In the genomic region with DNA sequence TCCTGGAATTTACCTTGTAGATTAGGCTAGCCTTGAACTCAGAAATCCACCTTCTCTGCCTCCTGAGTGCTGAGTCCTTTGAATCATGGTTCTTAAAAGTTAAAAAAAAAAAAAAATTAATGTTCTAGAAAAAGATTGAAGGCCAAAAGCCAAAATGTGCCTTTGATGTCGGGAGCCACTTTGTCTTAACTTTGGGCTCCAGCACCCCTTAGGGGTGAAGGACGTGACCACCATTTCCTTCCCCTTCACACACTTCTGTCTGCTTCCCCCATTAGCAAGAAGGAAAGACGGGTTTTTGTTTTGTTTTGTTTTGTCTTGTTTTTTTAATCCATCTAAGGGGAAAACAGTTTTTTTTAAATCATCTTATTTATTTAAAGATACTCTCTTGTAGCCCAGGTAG, we compare ENCODE assay signal across 9 mouse cellular contexts. TPM values are rescaled to one million over a fixed set of nuclear protein-coding genes. Genes with fewer than 3 reads are reported as not detected.
DNase-seq lines count a peak whose midpoint lies in the region; ATAC-seq and TF ChIP-seq lines count a peak whose summit lies in the region.
"Had no signal": no experiment of that assay in that cellular context is flagged by ENCODE, and none has a peak within 500 bp of the region (broad histone marks: within the 10 kb centered on the region; RNA-seq: fewer than 3 reads in every experiment).

No protein-coding gene starts in this region.

- no peak overlapping the region for H3K4me3 ChIP-seq in heart, embryonic 10.5 days
- no peak overlapping the region for H3K4me3 ChIP-seq in lung, postnatal 0 days (ENCODE audit: low read depth, low read length)
- no peak overlapping the region for H3K4me3 ChIP-seq in embryonic facial prominence, embryonic 15.5 days (replicated peaks)
- H3K4me3 ChIP-seq: forebrain, embryonic 12.5 days had no signal

- peak overlapping the region; percentile 80 for H3K27ac ChIP-seq in heart, embryonic 10.5 days
- H3K27ac ChIP-seq in lung, postnatal 0 days (ENCODE audit: low read length), result peak overlapping the region; percentile 84
- peak overlapping the region; percentile 83 for H3K27ac ChIP-seq in embryonic facial prominence, embryonic 15.5 days (replicated peaks)

- no peak for ATAC-seq in lung, postnatal 0 days
- no peak for ATAC-seq in embryonic facial prominence, embryonic 15.5 days (ENCODE audit: insufficient number of reproducible peaks, low FRiP score, low TSS enrichment, low read depth)

- H3K4me1 ChIP-seq in heart, embryonic 10.5 days, result peaks cover 68% of the 10 kb centered on the region
- peaks cover 32% of the 10 kb centered on the region for H3K4me1 ChIP-seq in lung, postnatal 0 days (ENCODE audit: insufficient read depth, low read depth, low read length)
- peaks cover 47% of the 10 kb centered on the region for H3K4me1 ChIP-seq in embryonic facial prominence, embryonic 15.5 days

- TF ChIP-seq CTCF in lung, postnatal 0 days (IDR thresholded peaks at IDR 0.05), result no peak

- H3K9ac ChIP-seq in lung, postnatal 0 days (replicated peaks; ENCODE audit: low read depth), result no peak overlapping the region
- H3K9ac ChIP-seq in embryonic facial prominence, embryonic 15.5 days, result no peak overlapping the region
- H3K9ac ChIP-seq: forebrain, embryonic 12.5 days had no signal

- H3K27me3 ChIP-seq in heart, embryonic 10.5 days (ENCODE audit: insufficient read depth, poor library complexity, severe bottlenecking), result no peaks in the 10 kb centered on the region
- H3K27me3 ChIP-seq in lung, postnatal 0 days (replicated peaks; ENCODE audit: insufficient read depth, low read length), result no peaks in the 10 kb centered on the region
- H3K27me3 ChIP-seq in embryonic facial prominence, embryonic 15.5 days, result no peaks in the 10 kb centered on the region
- H3K27me3 ChIP-seq: forebrain, embryonic 12.5 days had no signal

- WGBS in heart, embryonic 10.5 days, result 71% methylated on average over 3 of the region's 3 CpGs
- 36% methylated on average over 3 of the region's 3 CpGs for WGBS in lung, postnatal 0 days
- 85% methylated on average over 3 of the region's 3 CpGs for WGBS in embryonic facial prominence, embryonic 15.5 days

- no peaks in the 10 kb centered on the region for H3K36me3 ChIP-seq in heart, embryonic 10.5 days
- H3K36me3 ChIP-seq in lung, postnatal 0 days (ENCODE audit: insufficient read depth, low read length), result no peaks in the 10 kb centered on the region
- no peaks in the 10 kb centered on the region for H3K36me3 ChIP-seq in embryonic facial prominence, embryonic 15.5 days
- H3K36me3 ChIP-seq: forebrain, embryonic 12.5 days had no signal

- intact Hi-C loops in heart, postnatal 36 days (cut with DNase I), result loop anchor here (1.0 to 2.0 kb wide), 2 partner anchors 35 to 48 kb away; partner anchors contain the start of gene Irf2bpl

- H3K9me3 ChIP-seq in heart, embryonic 10.5 days, result no peaks in the 10 kb centered on the region
- H3K9me3 ChIP-seq in lung, postnatal 0 days (ENCODE audit: low read length), result no peaks in the 10 kb centered on the region
- H3K9me3 ChIP-seq in embryonic facial prominence, embryonic 15.5 days (replicated peaks), result no peaks in the 10 kb centered on the region
- H3K9me3 ChIP-seq: forebrain, embryonic 12.5 days had no signal

- no peak for TF ChIP-seq EP300 in lung, postnatal 0 days (IDR thresholded peaks at IDR 0.05)

- DNase-seq in heart, embryonic 10.5 days (ENCODE audit: low spot score), result no peak
- no peak for DNase-seq in heart, postnatal 36 days
- no peak for DNase-seq in lung, postnatal 0 days (ENCODE audit: low spot score)
- DNase-seq in lung, adult 18-20 months, result no peak
- DNase-seq in naive thymus-derived CD4-positive, alpha-beta T cell, adult 2 months (ENCODE audit: low read depth), result peak; percentile 58
- DNase-seq in ovary, postnatal 14 days (ENCODE audit: low spot score), result no peak
- DNase-seq in cerebellum, adult 11 months, result no peak

- peak overlapping the region; percentile 40; the same call in 1 of the 2 replicates for H3K4me2 ChIP-seq in lung, postnatal 0 days (replicated peaks; ENCODE audit: low read depth, low read length)
- no peak overlapping the region for H3K4me2 ChIP-seq in embryonic facial prominence, embryonic 15.5 days (replicated peaks)

RNA-seq across cellular contexts. Expression of gene Irf2bpl, which starts 48.7 kb away (rescaled TPM):
- polyA plus RNA-seq in heart, embryonic 10.5 days (2016; fragmentation: Nextera tagmentation; extraction: Ambion mirVana), result 28.7 and 35.3 TPM in 2 replicates
- total RNA-seq in heart, postnatal 36 days (2021), result 10 to 100 TPM; 36.1 to 37.0 TPM
- 39.5 and 49.1 TPM in 2 replicates for polyA plus RNA-seq in lung, postnatal 0 days (2015; fragmentation: Nextera tagmentation; extraction: Ambion mirVana)
- polyA plus RNA-seq in embryonic facial prominence, embryonic 15.5 days (2015; fragmentation: Nextera tagmentation; extraction: Ambion mirVana), result 45.2 and 50.6 TPM in 2 replicates
